ENCODE assay signal across 14 mouse cellular contexts in the genomic region with DNA sequence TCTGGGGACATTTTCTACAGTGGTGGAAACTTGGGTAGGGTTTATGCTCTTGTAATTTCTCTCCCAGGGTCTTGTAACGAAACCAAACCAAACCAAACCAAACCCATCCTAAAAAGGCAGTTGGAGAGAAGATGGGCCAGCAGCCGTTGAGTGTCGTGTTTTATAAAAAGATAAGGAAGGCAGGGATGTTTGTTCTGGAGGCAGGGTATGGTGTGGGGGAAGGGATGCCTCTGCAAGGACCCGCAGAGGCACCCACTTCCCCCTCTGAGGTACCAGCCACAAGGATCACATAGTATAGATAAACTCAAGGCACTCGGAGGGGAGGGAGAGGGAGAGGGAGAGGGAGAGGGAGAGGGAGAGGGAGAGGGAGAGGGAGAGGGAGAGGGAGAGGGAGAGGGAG.
"Had no signal": no experiment of that assay in that cellular context is flagged by ENCODE, and none has a peak within 500 bp of the region (broad histone marks: within the 10 kb centered on the region; RNA-seq: fewer than 3 reads in every experiment).

No protein-coding gene starts in this region.

- H3K9ac ChIP-seq: neural tube, embryonic 13.5 days; neural tube, embryonic 15.5 days; stomach, embryonic 15.5 days had no signal

- H3K27me3 ChIP-seq: neural tube, embryonic 13.5 days; neural tube, embryonic 15.5 days; stomach, embryonic 15.5 days had no signal

- H3K9me3 ChIP-seq: neural tube, embryonic 13.5 days; neural tube, embryonic 15.5 days; stomach, embryonic 15.5 days had no signal

- H3K4me3 ChIP-seq: neural tube, embryonic 13.5 days; neural tube, embryonic 15.5 days; stomach, embryonic 15.5 days had no signal

- H3K27ac ChIP-seq: neural tube, embryonic 13.5 days; neural tube, embryonic 15.5 days; stomach, embryonic 15.5 days; stomach, postnatal 0 days had no signal

- H3K36me3 ChIP-seq: neural tube, embryonic 13.5 days; neural tube, embryonic 15.5 days; stomach, embryonic 15.5 days had no signal

- DNase-seq: retina, postnatal 1 day; right cerebral cortex, adult 18-20 months; right cerebral cortex, postnatal 14 days; right cerebral cortex, postnatal 25 days; right cerebral cortex, postnatal 4 days; spleen, adult 18-20 months; thymus, adult 2 months; thymus, postnatal 14 days; thymus, postnatal 25 days; thymus, postnatal 36 days had no signal
